Mouse (Mus musculus) erythroblast, embryonic 14.5 days (primary cell): Measurements from ENCODE around the gene Apoc4.

Experiments
- GATA1 ChIP-seq: IDR thresholded peaks from 2 replicates; pipeline ENCODE4 v1.6.1; 2012; ENCODE audit warnings: low read length, inconsistent platforms, mixed read lengths
- TAL1 ChIP-seq: IDR thresholded peaks from 3 replicates; pipeline ENCODE4 v1.6.1; 2012; ENCODE audit warnings: low read length, inconsistent platforms, mixed read lengths

GRCm38 (mm10) chr7:19713598-19713997 lies 32.3 kb upstream of the Apoc4 start:
- TF ChIP-seq GATA1: no peak
- no peak for TF ChIP-seq TAL1
